Comparison of ENCODE assay signal across 19 mouse cellular contexts in genomic region chr15:65731308-65731707, GRCm38 (mm10).
DNase-seq lines count a peak whose midpoint lies in the region; ATAC-seq lines count a peak whose summit lies in the region.
"Had no signal": no experiment of that assay in that cellular context is flagged by ENCODE, and none has a peak within 500 bp of the region (broad histone marks: within the 10 kb centered on the region; RNA-seq: fewer than 3 reads in every experiment).

No protein-coding gene starts in this region.

- DNase-seq in CD4-positive helper T cell, adult 2 months (ENCODE audit: low read depth, low spot score), result peak; percentile 81
- DNase-seq in cerebellum, postnatal 25 days, result no peak
- no peak for DNase-seq in gastrocnemius, adult 18-20 months (ENCODE audit: low spot score)
- no peak for DNase-seq in left cerebral cortex, postnatal 4 days
- DNase-seq in layer of hippocampus, adult 9-10 months (ENCODE audit: low spot score), result no peak
- DNase-seq: adrenal gland, postnatal 25 days; cerebellum, adult 2 months; cerebellum, postnatal 10 days; embryo, embryonic 11 days; gastrocnemius, postnatal 10 days; heart, adult 18-20 months; heart, postnatal 14 days; kidney, adult 8-10 months had no signal

- intact Hi-C loops in left cerebral cortex, postnatal 4 days (cut with DNase I), result no loop called here

- peak; percentile 82 for ATAC-seq in CD4-positive, CD25-positive, alpha-beta regulatory T cell, adult 4 months
- ATAC-seq in activated CD4-positive, CD25-positive, alpha-beta regulatory T cell, adult 4 months, result peak; percentile 84
- ATAC-seq in megakaryocyte, adult 5-6 weeks (ENCODE audit: poor library complexity, severe bottlenecking), result peak; percentile 30; the same call in 1 of the 2 replicates
- ATAC-seq: forebrain, embryonic 15.5 days; hindbrain, postnatal 0 days; intestine, postnatal 0 days had no signal

Comparison
In these comparisons a context has a peak if more than half of its experiments do, and no peak if none do; other contexts are left out.
1. ATAC-seq: peak in every context shown above with its lines; median percentile 84 in activated CD4-positive, CD25-positive, alpha-beta regulatory T cell, adult 4 months; 82 in CD4-positive, CD25-positive, alpha-beta regulatory T cell, adult 4 months; 30 in megakaryocyte, adult 5-6 weeks.